Mouse (Mus musculus) c-Kit-positive CD71-positive TER-119-negative erythroid progenitor cells, embryonic 14.5 days (primary cell): ENCODE results near the gene Ndufa13.
A peak's percentile ranks its signal among the peaks of the same experiment; 100 is the strongest.

Experiments used
- DNase-seq: peaks from one replicate; pipeline ENCODE4 v3.0.0-alpha.2; 2013; ENCODE audit warnings: low read depth

The Ndufa13 gene

DNA sequence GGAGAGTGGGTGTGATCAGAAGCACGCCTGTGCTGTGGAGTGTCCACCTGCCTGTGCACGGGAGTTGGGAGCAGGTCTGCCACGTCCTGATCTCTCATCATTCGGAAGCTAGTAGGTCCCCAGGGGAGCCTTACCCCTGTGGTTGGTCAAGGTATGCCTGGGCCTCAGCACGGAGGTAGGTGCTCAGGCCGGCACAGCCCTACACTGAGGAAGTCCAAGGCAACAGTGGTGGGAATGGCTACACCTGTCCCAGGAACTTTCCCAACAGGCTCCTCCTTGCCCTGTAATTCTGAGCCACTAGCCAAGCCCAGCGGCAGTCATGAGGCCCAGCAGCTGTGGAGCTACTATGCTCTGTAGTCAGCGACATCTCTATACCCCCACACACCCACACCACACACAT is 22.7 kb downstream of the Ndufa13 start:
- DNase-seq = no peak

DNA sequence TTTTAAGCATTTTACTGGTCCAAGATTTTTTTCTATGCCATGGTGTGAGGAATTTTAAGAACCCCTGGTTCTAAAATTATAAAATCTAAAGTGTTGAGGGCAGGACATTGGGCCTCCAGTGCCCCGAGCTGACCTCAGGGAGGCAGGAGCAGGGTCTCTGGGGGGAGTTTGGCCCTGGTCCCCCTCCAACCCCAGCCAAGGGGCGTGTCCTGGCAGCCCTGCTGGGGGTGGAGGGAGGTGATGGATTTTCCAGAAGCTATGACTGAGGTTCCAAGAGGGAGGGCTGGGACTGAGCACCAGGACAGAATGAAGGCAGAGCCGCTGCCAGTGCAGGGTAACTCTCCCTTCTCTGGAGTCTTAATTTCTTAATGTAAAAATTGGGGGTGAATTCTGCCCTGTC is 24.4 kb downstream of the Ndufa13 start:
- no peak for DNase-seq

DNA sequence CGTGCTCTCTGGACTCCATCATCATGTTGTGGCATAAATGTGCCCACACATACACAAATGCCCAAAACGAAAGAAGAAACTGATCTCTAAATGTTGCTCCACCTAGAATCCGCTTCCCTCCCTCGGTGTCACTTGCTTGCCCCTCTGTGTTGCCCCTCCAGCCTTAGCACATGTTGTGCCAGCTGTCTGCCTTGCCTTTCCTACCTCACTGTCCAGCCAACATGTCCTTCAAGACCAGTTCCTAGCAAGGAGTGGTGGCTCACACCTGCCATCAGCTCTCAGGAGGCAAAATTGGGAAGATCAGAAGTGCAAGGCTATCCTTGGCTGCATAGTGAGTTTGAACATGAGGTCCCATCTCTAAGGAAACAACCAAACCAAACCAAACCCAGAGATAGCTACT is 25.0 kb downstream of the Ndufa13 start:
- no peak for DNase-seq

DNA sequence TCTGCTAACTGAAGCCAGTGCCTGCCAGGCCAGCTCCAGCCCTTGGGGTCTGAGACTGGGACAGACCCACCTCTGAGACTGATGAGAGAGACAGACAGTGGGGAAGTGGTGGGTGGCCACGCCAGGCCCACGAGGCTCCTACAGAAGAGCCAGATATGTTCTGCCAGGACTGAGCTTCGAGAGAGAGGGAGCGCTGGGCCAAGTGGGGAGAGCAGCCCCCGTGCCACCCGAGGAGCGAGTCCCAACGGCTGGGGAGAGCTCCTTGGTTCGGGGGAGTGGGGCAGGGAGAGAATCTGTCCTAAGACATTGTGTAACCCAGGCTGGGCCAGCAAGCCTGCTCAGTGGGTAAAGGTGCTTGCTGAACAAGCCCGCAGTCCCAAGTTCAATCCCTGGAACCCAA is 25.4 kb downstream of the Ndufa13 start:
- no peak for DNase-seq

DNA sequence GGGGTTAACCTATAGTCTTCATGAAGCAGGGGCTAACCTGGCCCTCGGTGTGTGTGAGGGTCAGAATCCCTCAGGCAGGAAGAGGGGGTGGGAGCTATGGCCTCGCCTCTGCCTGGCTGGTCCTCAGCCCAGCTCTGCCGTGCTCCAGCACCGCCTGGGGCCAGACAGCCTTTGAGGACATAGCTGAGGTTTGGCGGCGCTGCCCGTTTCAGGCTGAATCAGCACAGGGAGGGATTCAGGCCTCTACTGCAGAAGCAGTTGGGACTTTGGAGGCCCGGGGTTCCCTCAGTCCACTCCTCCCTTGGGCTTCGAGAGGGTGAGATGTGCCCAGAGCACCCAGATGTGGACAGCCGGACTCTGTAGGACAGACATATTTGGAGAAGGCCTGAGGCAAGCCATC is 26.3 kb downstream of the Ndufa13 start:
- DNase-seq = no peak

DNA sequence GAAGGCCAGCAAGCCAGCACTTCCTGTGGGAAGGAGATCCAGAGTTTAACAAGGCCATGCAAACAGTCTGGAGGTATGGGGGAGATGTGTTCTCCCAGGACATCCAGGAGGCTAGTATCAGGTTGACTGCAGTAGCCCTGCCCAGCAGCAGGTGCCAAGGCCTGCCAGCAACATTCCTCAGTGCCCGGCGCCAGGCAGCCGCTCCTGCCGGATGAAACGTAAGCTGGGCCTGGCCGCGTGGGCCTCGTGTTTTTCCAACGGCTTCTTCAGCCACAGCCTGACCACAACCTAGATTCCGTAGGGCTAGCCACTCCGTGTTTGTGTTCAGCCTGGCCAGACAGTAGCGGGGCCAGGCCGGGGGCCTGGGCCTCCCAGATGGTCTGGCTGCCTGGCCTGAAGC is 27.7 kb downstream of the Ndufa13 start:
- no peak for DNase-seq

DNA sequence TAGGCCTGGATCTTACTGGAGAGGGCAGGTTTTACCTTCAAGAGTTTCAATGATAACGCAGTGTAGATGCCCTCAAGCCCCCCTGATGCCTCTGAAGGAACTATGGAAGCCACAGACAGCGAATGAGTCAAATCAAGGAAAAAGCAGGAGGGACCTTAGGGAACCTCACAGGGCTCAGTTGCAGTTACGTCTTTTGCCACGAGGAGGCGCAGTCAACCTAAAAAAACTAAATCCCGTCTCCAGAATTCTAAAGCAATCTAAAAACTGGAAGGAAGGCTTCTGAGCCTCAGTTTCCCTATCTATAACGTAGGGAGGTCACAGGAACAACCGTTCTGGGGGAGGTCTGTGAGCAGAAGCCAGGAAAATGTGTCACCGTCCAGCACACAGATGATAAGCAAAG is 28.2 kb downstream of the Ndufa13 start:
- DNase-seq = peak; percentile 46

DNA sequence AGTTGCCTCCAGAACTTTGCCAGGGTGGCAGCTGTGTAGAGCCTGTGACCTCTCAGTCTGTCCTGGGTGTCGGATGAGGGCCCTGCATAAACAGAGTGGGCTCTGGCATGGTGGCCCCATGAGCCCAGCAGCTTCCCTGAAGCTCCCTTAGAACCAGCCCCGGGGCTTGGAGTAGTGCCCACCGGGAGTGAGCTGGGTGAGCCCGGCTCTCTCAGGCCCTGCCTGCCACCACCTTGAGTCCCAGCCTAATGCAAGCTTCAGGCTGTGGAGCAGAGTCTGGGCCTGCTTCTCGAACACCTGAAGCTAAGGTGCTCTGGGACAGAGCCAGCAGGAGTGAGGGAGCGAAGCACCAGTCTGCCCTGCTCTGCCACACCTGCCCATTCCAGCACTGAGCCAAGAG is 31.5 kb downstream of the Ndufa13 start:
- no peak for DNase-seq

DNA sequence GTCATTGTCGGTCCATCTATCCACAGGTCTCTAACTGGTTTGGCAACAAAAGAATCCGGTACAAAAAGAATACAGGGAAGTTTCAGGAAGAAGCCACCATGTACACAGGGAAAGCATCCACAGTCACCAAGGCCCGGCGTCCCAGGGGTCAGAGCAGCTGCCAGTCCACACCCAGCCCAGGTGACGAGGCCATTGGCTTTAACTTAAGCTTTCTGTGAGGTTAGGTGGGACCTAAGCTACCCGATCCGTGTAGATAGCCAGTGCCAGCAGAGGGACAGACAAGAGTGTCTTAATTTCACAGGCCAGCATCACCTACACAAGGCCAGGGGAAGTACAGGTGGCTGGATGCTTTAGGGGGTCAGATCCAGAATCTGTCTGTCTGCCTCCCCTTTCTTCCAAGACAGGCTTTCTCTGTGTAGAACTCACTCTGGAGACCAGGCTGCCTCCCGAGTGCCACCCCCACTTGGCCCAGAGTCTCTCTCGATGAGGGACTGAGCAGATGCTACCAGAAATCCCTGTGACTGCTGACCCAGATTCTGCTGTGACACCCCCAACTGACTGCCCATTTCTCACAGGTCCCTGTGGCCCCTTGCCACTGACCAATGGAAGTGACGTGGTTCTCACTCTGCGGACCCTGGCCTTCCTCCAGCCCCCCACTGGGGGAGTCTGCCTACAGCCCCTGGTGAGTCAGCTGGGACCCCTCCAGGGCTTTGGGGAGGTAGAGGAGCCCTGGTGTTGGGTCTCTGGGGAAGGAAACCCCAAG is 32.2 kb downstream of the Ndufa13 start:
- no peak for DNase-seq

DNA sequence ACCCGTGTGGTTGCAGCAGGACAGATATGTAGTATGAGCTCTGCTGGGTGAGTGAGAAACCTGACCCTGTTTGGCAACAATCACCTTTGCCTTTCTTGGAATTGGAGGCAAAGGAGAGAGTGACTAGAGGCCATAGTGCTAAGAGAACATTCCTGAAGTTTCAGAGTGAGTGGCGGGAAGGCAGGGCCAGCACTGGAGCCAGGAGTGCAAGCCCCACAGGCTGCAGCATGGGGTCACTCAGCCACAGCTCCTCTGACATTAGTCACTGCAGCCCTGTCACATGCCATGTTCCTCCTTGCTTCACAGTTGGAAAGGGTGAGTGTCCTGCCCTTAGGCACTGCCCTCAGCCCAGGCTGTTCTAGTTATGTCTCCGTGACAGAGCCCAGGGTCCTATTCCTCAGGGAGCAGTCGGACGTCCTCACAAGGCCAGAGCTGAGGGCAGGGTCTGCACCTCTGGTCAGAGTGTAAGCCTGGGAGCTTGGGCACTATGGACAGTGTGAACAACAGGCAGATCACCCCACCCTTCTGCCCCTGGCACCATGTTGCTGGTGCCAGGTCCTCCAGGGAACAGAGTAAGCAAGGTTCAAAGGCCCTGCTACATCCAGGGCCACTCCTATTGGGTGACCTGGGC is 34.5 kb downstream of the Ndufa13 start:
- DNase-seq = no peak

DNA sequence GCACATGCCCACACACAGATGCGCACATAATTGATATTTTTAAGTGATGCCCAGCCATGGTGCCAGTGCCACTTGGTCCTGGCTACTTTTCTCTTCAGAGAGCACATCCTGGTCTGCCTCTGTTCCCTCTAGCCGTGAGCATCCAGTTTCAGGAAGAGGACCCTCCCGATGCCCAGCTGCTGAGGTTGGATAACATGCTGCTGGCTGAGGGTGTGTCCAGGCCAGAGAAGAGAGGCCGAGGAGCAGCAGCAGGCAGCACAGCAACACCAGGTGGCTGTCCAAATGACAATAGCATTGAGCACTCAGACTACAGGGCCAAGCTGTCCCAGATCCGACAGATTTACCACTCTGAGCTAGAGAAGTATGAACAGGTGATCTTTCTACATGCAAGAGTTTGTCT is 38.2 kb downstream of the Ndufa13 start:
- no peak for DNase-seq

DNA sequence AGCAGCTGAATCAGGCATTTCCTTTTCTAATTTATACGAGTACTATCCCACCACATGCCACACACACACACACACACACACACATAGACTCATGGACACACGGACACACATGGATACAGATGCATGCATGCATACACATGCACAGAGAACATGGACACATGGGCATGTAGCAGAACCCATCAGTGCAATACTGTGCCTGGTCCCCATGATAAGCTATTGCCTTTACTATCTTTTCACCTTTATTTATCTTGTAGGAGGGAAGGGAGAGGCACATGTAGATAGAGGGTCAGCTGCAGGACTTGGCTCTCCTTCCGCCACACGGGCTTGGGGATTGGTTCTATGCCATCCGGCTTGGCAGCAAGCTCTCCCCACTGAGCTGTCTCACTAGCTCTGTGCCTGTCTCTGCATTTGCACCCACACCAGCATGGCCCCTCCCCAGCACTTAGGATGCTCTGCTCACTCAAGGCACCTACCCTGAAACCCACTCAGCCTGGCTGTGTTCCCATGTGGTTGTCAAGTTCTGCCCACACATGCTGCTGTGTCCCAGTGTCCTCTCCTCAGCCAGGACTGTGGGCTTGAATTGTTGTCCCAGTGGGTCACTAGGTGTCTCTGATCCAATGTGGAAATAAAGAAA is 38.9 kb downstream of the Ndufa13 start:
- DNase-seq = no peak

DNA sequence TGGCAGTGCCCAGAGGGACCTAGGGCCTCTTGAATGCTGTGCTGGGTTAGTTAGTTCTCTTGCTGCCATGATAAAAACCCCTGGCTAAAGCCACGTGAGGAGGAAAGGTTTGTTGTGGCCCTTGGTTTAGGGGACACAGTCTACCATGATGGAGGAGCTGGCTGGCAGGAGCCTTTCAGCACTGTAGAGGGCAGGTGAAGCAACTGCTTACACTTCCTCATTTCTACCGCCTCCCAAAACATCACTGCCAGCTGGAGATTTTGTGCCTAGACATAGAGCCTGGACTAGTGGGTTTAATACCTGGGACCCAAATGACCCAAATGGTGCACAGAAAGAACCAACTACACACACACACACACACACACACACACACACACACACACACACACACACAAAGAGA is 41.1 kb downstream of the Ndufa13 start:
- DNase-seq = no peak

DNA sequence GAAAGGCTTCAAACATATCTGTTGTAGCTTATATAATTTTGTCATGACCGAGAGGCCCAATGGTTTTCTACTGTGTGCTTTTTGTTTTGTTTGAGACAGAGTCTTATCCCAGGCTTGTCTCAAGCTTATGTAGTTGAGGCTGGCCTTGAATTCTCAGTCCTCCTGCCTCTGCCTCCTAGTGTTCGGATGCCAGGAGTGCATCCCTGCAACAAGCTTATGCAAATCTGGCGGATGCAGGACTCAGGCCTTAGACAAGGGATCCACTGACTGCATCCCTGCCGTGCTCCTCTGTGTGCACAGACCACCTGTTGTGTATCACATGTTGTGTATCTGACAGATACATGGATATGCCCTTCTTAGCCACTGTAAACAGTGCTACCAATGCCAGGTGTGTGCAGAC is 41.6 kb downstream of the Ndufa13 start:
- no peak for DNase-seq

DNA sequence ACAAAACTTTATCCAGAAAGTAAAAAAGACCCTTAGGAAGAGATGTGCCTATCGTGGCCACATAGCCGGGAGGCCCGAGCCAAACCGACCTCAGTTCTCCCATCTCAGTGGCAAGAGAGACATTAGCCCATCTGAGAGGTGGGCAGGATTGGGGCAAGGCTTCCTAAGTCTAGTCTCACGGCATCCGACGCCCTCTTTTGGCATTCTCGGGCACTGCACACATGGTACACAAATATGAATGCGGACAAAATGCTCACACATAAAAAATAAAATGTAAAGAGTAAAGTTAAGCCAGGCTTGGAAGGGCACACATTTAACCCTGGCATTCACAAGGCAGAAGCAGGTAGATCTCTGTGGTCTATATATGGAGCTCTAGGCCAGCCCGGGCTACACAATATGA is 48.5 kb downstream of the Ndufa13 start:
- DNase-seq = no peak

DNA sequence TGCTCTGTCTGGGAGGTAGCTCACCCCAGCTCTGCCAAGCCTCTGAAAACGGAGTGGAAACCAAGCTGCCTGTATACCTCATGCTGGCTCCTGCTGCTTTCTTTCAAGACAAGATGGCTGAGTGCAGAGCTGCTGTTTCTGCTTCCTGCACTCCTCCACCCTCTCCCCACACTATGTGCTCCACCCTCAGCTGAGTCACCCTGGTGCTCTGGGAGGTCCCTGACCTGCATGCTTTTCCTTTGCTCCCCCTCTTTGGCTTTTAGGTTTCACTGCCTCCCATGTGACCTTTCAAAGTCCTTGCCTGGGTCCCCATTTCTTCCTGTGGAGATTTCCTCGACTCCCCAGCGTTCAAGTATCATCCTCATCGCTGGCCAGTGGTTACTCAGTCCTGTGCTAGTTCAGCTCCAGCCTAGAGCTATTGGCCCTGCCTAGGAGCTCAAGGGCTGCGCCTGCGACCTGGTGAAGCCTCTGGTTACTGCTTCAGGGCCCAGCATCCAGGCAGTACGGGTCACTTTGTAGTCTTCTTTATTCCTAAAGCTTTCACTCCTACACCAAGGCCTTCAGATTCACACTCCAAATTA is 51.3 kb downstream of the Ndufa13 start:
- DNase-seq = no peak

DNA sequence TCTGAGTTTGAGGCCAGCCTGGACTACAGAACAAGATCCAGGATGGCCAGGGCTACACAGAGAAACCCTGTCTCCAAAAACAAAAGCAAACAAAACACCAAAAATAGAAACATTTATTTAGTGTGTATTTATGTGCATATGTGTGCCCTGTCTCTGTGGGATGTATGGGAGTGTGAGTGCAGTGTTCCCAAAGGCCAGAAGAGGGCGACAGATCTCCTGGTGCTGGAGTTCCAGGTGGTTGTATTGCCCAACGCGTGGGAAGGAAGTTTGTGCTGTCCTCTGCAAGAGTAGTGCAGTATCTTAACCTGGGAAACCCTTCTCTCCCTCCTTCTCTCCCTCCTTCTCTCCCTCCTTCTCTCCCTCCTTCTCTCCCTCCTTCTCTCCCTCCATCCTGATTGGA is 52.5 kb downstream of the Ndufa13 start:
- DNase-seq = no peak

DNA sequence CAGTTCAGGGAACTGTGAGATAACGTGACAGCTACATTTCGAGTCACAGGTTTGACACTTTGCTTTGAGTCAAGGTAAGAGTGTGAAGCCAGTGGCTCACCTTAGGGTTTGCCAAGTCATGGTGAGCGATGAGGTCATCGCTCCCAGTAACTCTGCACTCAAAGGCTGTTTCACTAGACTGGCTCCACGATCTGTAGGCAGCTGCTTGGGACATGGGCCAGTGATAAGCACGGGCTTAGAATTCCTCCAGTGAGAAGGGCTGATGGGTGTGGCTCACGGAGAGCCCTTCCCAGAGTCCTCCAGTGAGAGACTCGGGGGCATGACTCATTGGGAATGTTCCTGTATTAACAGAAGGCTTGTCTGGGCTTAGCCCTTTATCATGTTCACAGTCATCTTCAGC is 53.4 kb downstream of the Ndufa13 start:
- DNase-seq = no peak

DNA sequence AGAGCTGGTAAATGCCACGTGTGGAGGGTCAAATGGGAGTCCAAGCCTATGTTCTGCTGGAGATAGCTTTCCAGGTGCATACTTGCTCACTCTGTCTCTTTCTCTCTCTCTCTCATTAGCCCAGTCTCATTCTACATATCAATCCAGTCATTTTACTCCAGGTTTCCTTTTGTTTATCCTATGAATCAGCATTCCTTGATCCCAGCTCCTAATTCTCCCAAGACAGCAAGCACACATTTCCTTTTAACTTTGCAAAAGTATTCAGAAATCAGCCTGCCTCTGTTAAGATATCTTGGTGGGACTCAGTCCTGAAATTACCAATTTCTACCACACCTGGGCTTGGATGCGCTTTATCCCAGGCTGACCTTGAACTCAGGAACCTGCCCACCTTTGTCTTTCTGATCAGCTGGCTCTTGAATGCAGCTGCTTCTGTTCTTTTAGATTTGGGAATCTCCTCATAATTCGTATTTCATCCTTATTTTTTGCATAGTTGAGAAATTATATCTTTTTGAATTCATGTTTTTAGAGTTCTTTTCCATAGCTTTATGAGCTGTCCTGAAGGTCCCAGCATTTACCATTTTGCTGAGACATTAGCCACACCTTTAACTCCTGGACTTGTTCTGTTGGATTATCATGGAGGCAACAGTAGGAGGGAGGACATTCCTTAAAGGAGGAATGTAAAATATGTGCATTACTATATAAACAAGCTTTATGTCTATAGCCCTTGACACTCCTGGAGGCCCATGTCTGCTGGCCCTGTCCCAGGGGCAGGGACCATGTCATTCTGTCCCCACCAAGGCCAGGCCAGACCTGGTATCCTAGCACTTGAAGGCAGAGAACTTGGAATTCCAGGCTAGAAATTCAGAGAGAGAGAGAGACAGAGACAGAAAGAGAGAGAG is 54.9 kb downstream of the Ndufa13 start:
- no peak for DNase-seq
